In the genomic region with DNA sequence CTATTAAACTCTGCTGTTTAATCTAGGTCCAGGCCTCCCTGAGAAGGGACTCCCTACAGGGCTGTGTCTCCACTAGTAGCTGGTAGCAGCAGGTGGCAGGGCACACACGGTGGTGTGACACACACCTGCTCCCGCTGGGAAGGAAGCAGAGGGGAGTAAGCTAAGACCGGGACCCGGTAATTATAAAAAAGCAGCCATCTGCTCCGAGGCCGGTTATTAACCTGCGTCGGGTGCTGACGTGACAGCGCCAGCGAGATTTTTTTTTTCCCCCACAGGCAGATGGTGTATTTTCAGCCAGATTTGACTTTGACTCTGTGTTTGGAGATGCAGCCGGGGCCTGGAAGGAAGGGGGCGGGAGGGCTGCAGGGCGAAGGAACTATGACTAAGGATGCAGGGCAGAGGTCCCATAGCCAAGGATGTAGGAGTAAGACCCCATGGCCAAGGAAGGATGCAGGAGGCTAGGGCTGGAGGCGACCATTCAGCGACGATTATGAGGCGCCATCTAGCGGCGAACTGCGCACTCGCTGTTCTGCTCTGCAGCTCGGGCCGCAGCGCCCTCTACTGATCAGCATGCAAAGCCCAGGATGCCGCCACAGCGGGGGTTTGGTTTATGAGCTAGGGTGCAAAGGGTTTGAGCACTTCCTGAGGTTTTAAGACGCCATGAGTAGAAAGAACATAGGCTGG, we compare ENCODE assay signal across 8 mouse cellular contexts. TPM values are rescaled to one million over a fixed set of nuclear protein-coding genes. Genes with fewer than 3 reads are reported as not detected.
DNase-seq lines count a peak whose midpoint lies in the region; ATAC-seq and TF ChIP-seq lines count a peak whose summit lies in the region.

No protein-coding gene starts in this region.

- 0 out of 2 replicates have a peak, but pooled peaks cover 2% of the 10 kb centered on the region for H3K9me3 ChIP-seq in heart, embryonic 12.5 days (replicated peaks)
- no peaks in the 10 kb centered on the region for H3K9me3 ChIP-seq in kidney, embryonic 16.5 days (ENCODE audit: low read length)

- no peak for TF ChIP-seq POLR2A in embryonic fibroblast, embryonic 13.5 days (IDR thresholded peaks at IDR 0.05; ENCODE audit: low read depth, low read length)

- WGBS in heart, embryonic 12.5 days: 7% methylated on average over 28 of the region's 28 CpGs
- 3% methylated on average over 28 of the region's 28 CpGs for WGBS in kidney, embryonic 16.5 days

- H3K4me1 ChIP-seq in embryonic fibroblast, embryonic 13.5 days (ENCODE audit: control insufficient read depth, insufficient read depth, low read length): no peaks in the 10 kb centered on the region; the same call in 1 of the 2 replicates
- H3K4me1 ChIP-seq in heart, embryonic 12.5 days (replicated peaks): no peaks in the 10 kb centered on the region
- 0 out of 2 replicates have a peak, but pooled peaks cover 5% of the 10 kb centered on the region for H3K4me1 ChIP-seq in kidney, embryonic 16.5 days (ENCODE audit: insufficient read depth, low read length)

- peak; percentile 64 for ATAC-seq in heart, embryonic 12.5 days (ENCODE audit: insufficient number of reproducible peaks, low FRiP score)
- ATAC-seq in kidney, embryonic 16.5 days (ENCODE audit: low FRiP score, low TSS enrichment): peak; percentile 87

- H3K79me3 ChIP-seq in C2C12 (ENCODE audit: low read depth): no peaks in the 10 kb centered on the region

- no peak overlapping the region for H3ac ChIP-seq in C2C12 (ENCODE audit: control insufficient read depth, insufficient read length, low read depth)

- no peaks in the 10 kb centered on the region for H3K27me3 ChIP-seq in C2C12 (ENCODE audit: control insufficient read depth, insufficient read depth, insufficient read length)
- H3K27me3 ChIP-seq in heart, embryonic 12.5 days (replicated peaks): no peaks in the 10 kb centered on the region; the same call in 1 of the 2 replicates
- no peaks in the 10 kb centered on the region for H3K27me3 ChIP-seq in kidney, embryonic 16.5 days (ENCODE audit: insufficient read depth, low read length)

- peak; percentile 96 for DNase-seq in brain, adult 2 months (ENCODE audit: low read depth, low spot score)
- DNase-seq in liver: peak; percentile 83
- peak; percentile 57 to 75 for DNase-seq in monocyte, adult 2 months (ENCODE audit: low read depth in 1 of 2, low spot score in 2 of 2)
- DNase-seq in spleen, postnatal 14 days (ENCODE audit: low spot score in 2 of 2): peak; percentile 67 to 81

- TF ChIP-seq CTCF in C2C12 (IDR thresholded peaks at IDR 0.05; ENCODE audit: control insufficient read depth, insufficient read depth, insufficient read length): peak; percentile 100
- peak; percentile 100 for TF ChIP-seq CTCF in embryonic fibroblast, embryonic 13.5 days (IDR thresholded peaks at IDR 0.05; ENCODE audit: borderline replicate concordance, insufficient read depth, low read length)

- H3K4me3 ChIP-seq in C2C12 (ENCODE audit: insufficient read depth, poor library complexity, severe bottlenecking): no peak overlapping the region
- no peak overlapping the region for H3K4me3 ChIP-seq in embryonic fibroblast, embryonic 13.5 days (ENCODE audit: insufficient read depth, low read length)
- peak overlapping the region; percentile 16; the same call in 1 of the 2 replicates for H3K4me3 ChIP-seq in heart, embryonic 12.5 days
- H3K4me3 ChIP-seq in kidney, embryonic 16.5 days (ENCODE audit: low read length): peak overlapping the region; percentile 8; the same call in 1 of the 2 replicates

- no peak overlapping the region for H3K9ac ChIP-seq in heart, embryonic 12.5 days
- H3K9ac ChIP-seq in kidney, embryonic 16.5 days (replicated peaks; ENCODE audit: low read length): peak overlapping the region; percentile 39

- peak overlapping the region; percentile 59 for H3K4me2 ChIP-seq in heart, embryonic 12.5 days
- H3K4me2 ChIP-seq in kidney, embryonic 16.5 days (replicated peaks; ENCODE audit: low read depth, low read length): peak overlapping the region; percentile 49

- no peak overlapping the region for H3K27ac ChIP-seq in embryonic fibroblast, embryonic 13.5 days (ENCODE audit: insufficient read depth, low read length)
- H3K27ac ChIP-seq in heart, embryonic 12.5 days (ENCODE audit: poor library complexity, severe bottlenecking): no peak overlapping the region
- H3K27ac ChIP-seq in kidney, embryonic 16.5 days (ENCODE audit: low read length): no peak overlapping the region

- H3K79me2 ChIP-seq in C2C12 (ENCODE audit: control insufficient read depth, insufficient read depth): no peaks in the 10 kb centered on the region

- no peaks in the 10 kb centered on the region for H3K36me3 ChIP-seq in C2C12 (ENCODE audit: control insufficient read depth, insufficient read depth)
- peaks cover 4% of the 10 kb centered on the region; the same call in 1 of the 2 replicates for H3K36me3 ChIP-seq in heart, embryonic 12.5 days
- no peaks in the 10 kb centered on the region for H3K36me3 ChIP-seq in kidney, embryonic 16.5 days (ENCODE audit: insufficient read depth, low read length)

TF ChIP-seq in C2C12, 6 proteins besides CTCF, POLR2A, EP300 and RAD21:
- TF ChIP-seq MYOD1 (IDR thresholded peaks at IDR 0.05; ENCODE audit: control insufficient read depth, insufficient read length, low read depth) (no peak), CEBPB (IDR thresholded peaks at IDR 0.05; ENCODE audit: low read depth) (no peak), MAX (IDR thresholded peaks at IDR 0.05) (peak; percentile 54)

RNA-seq across cellular contexts. Expression of a gene that starts 17.7 kb away (rescaled TPM):
- 7.0 TPM for polyA plus RNA-seq in C2C12 (2012; fragmentation: generic; extraction: Trizol)
- 22.5 and 23.6 TPM in 2 replicates for polyA plus RNA-seq in embryonic fibroblast, embryonic 13.5 days (2011; ENCODE audit: insufficient read length, low read depth, missing spikeins)
- polyA plus RNA-seq in heart, embryonic 12.5 days (2016; fragmentation: Nextera tagmentation; extraction: Ambion mirVana): 13.5 and 14.1 TPM in 2 replicates
- 17.6 and 18.9 TPM in 2 replicates for polyA plus RNA-seq in kidney, embryonic 16.5 days (2015; fragmentation: Nextera tagmentation; extraction: Ambion mirVana)

RNA-seq across cellular contexts. Expression of a gene that starts 27.1 kb away (rescaled TPM):
- 10.6 TPM for polyA plus RNA-seq in C2C12 (2012; fragmentation: generic; extraction: Trizol)
- polyA plus RNA-seq in embryonic fibroblast, embryonic 13.5 days (2011; ENCODE audit: insufficient read length, low read depth, missing spikeins): 9.6 and 11.9 TPM in 2 replicates
- polyA plus RNA-seq in heart, embryonic 12.5 days (2016; fragmentation: Nextera tagmentation; extraction: Ambion mirVana): 1.7 TPM in 2 replicates
- 5.9 and 6.3 TPM in 2 replicates for polyA plus RNA-seq in kidney, embryonic 16.5 days (2015; fragmentation: Nextera tagmentation; extraction: Ambion mirVana)

Comparison
In these comparisons a context has a peak if more than half of its experiments do, and no peak if none do; other contexts are left out.
1. H3K4me3 ChIP-seq: peak in heart, embryonic 12.5 days (single experiment) and kidney, embryonic 16.5 days (single experiment); none in C2C12 (single experiment) and embryonic fibroblast, embryonic 13.5 days (single experiment).
2. Peak in every context shown above with its lines, with median percentiles within 50 percentile points of each other: DNase-seq.